Mouse (Mus musculus) urinary bladder, adult 2 months (tissue): Measurements from ENCODE around the gene Cd300ld5. TPM values are rescaled to one million over a fixed set of nuclear protein-coding genes. Genes with fewer than 3 reads are reported as not detected.
"Not testable (repeated sequence)": the region's sequence is repeated elsewhere in the genome, so short reads cannot be mapped to it uniquely, and the experiment has no call there.

ENCODE experiments used
- DNase-seq: peaks from one replicate; pipeline ENCODE4 v3.0.0; 2022; ENCODE audit warnings: low spot score
- polyA plus RNA-seq: library from polyadenylated mRNA; depleted of rRNA; stranded (reverse); fragments of >200 nt; gene quantifications from 2 replicates; pipeline ENCODE4 v1.2.3, GENCODE M21; 2012; rRNA removed

The Cd300ld5 gene
- polyA plus RNA-seq, 1 experiment, result 5.2 TPM

- DNase-seq, result no peak
Measured at GRCm38 (mm10) chr11:115048259-115048658, 10.7 kb upstream of the Cd300ld5 start, which contains the start of gene Cd300ld3. TSS of gene Cd300ld3 (minus strand) at chr11:115048409.

- DNase-seq, result not testable (repeated sequence)
Measured at GRCm38 (mm10) chr11:115026912-115027311, 10.7 kb downstream of the Cd300ld5 start, which contains the start of gene Cd300ld4. TSS of gene Cd300ld4 (minus strand) at chr11:115027012.

- DNase-seq, result not testable (repeated sequence)
Measured at GRCm38 (mm10) chr11:115016093-115016492, 21.5 kb downstream of the Cd300ld5 start, which contains the start of gene Cd300ld2. TSS of gene Cd300ld2 (minus strand) at chr11:115016193.

- no peak for DNase-seq
Measured at GRCm38 (mm10) chr11:115004070-115004469, 33.5 kb downstream of the Cd300ld5 start.

GRCm38 (mm10) chr11:115001474-115002040, 36.0 kb downstream of the Cd300ld5 start, which contains the start of gene Cd300c2:
TSS of gene Cd300c2 (minus strand) at chr11:115001880.
- DNase-seq, result no peak

- no peak for DNase-seq
Measured at GRCm38 (mm10) chr11:114989793-114990192, 47.8 kb downstream of the Cd300ld5 start, which contains the start of gene Cd300ld. TSS of gene Cd300ld (minus strand) at chr11:114989922.

GRCm38 (mm10) chr11:114981866-114982265, 55.7 kb downstream of the Cd300ld5 start:
- DNase-seq, result no peak

Other genes starting within 250 kb of the Cd300ld5 start
- gene Btbd17, start 241.8 kb downstream of the Cd300ld5 start, polyA plus RNA-seq, result 0.15 and 0.22 TPM in 2 replicates
- gene Gpr142, start 238.8 kb downstream of the Cd300ld5 start, polyA plus RNA-seq, result not detected in 2 replicates
- 5.1 and 6.5 TPM in 2 replicates for gene Gprc5c, start 186.6 kb downstream of the Cd300ld5 start, polyA plus RNA-seq
- gene Cd300a, start 147.7 kb downstream of the Cd300ld5 start, polyA plus RNA-seq, result 0.93 and 1.0 TPM in 2 replicates
- gene Cd300lb, start 103.4 kb downstream of the Cd300ld5 start, polyA plus RNA-seq, result 2.4 and 3.6 TPM in 2 replicates
- gene Cd300c, start 68.6 kb downstream of the Cd300ld5 start, polyA plus RNA-seq, result 0.21 and 0.51 TPM in 2 replicates
- 4.2 and 6.1 TPM in 2 replicates for gene Cd300ld, start 47.8 kb downstream of the Cd300ld5 start, polyA plus RNA-seq
- 3.5 and 4.8 TPM in 2 replicates for gene Cd300c2, start 35.9 kb downstream of the Cd300ld5 start, polyA plus RNA-seq
- gene Cd300ld2, start 21.6 kb downstream of the Cd300ld5 start, polyA plus RNA-seq, result 0.83 and 1.2 TPM in 2 replicates
- gene Cd300ld4, start 10.8 kb downstream of the Cd300ld5 start, polyA plus RNA-seq, result 3.3 and 3.6 TPM in 2 replicates
- 16.9 and 17.1 TPM in 2 replicates for gene Cd300ld3, start 10.6 kb upstream of the Cd300ld5 start, polyA plus RNA-seq
- 0.04 and 0.15 TPM in 2 replicates for gene Cd300e, start 24.4 kb upstream of the Cd300ld5 start, polyA plus RNA-seq
- 0.77 and 0.94 TPM in 2 replicates for gene Rab37, start 53.7 kb upstream of the Cd300ld5 start, polyA plus RNA-seq
- gene Cd300lf, start 96.2 kb upstream of the Cd300ld5 start, polyA plus RNA-seq, result 0.52 and 1.5 TPM in 2 replicates
- 67.7 and 76.3 TPM in 2 replicates for gene Slc9a3r1, start 125.6 kb upstream of the Cd300ld5 start, polyA plus RNA-seq
- gene Tmem104, start 149.7 kb upstream of the Cd300ld5 start, polyA plus RNA-seq, result 7.0 and 9.4 TPM in 2 replicates
- 27.5 and 32.2 TPM in 2 replicates for gene Nat9, start 150.1 kb upstream of the Cd300ld5 start, polyA plus RNA-seq
- gene Grin2c, start 229.5 kb upstream of the Cd300ld5 start, polyA plus RNA-seq, result 0.74 and 1.0 TPM in 2 replicates
- gene Fdxr, start 239.3 kb upstream of the Cd300ld5 start, polyA plus RNA-seq, result 10.9 and 11.6 TPM in 2 replicates